Mouse (Mus musculus) naive thymus-derived CD4-positive, alpha-beta T cell, adult 2 months (primary cell): ENCODE measurements around the gene Rpap3.

Source experiments
- DNase-seq: peaks from one replicate; pipeline ENCODE4 v3.0.0-alpha.2; 2011; ENCODE audit warnings: low read depth

Gene Rpap3

DNA sequence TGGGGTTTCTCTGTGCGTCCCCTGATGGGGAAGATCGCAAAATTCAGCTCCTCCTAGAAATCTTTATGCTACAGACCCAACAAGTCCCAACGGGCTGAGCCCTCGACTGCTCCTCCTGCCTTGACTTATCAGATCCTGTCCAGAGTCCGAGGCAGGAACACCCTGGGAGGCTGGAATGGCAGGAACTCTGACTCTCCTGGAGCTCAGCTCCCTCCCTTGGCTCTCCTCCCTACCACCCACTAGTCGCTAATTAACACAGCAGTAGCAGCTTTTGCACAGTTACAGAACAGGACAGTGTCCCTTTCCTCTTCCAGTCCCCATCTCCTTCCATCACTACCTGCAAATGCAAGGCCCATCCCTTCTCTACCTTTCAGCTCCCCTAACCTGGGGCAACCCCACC lies 24.7 kb upstream of the Rpap3 start:
- no peak for DNase-seq

DNA sequence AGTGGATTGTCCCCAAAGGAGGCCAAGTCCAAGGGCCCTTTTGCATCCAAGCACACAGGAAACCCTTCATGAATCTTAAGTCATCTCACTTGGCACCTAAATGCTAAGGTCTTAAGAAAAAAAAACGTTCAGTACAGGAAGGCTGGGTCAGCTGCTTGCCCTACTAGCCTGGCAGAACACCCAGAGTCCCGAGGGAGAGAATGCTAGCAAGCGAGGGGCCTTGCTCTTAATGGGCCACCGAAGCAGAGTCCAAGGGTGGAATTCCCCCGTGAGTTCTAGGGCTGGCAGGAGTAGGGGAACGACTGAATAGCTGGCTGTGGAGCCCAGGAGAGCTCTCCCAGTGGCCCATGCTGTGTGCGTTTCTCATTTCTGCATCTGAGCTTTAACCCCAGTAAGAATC lies 23.2 kb upstream of the Rpap3 start:
- no peak for DNase-seq

DNA sequence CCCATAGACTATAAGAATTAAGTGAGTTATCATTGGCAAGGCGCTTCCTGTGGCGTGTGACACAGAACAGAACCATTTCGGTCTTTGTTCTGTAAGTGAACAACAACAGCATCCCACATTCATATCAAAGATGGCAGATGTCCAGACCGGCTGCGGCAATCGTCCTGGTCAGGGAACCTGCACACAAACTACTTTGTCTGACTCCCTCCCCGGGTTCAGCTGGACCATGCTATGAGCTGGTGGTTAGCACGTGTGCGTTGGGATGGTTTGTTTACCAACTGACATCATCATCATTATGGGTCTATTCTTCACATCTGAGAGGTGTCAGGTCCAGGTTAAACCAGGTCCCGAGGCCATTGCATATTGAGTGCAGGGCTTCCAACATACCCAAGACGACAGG lies 22.8 kb upstream of the Rpap3 start:
- no peak for DNase-seq

DNA sequence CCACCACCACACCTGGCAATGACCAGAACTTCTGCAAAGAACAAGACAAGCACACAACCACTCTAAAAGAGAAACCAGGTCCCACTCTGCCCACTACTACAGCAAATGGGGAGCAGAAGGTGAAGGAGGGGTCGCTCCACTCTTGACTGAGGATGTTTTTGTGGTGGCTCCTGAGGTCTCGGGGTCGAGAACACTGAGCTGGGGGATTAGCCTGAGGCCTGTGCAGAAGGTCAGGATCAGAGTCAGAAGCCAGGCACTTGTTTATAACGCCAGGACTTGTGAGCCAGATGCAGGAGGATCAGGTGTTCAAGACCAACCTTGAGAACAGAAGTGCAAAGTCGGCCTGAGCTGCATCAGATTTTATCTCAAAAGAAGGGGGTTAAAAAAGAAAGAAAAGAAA lies 21.9 kb upstream of the Rpap3 start:
- DNase-seq = no peak

DNA sequence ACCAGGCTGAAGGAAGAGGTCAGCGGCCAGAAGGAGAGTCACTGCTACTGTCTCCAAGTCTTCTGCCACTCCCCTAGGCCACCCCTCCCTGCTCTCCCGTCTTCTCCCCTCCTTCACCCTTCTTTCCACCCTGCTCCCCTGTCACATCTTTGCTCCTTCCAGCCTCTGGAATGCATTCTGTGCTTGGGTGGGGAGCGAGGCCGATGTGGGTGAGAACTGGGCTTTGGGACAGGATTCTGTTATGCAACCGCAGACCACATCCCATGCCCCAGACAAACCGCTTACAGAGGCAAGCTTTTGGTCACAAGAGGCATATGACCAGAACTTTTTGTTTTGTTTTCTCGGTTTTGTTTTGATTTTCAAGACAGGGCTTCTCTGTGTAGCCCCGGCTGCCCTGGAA lies 21.4 kb upstream of the Rpap3 start:
- no peak for DNase-seq

DNA sequence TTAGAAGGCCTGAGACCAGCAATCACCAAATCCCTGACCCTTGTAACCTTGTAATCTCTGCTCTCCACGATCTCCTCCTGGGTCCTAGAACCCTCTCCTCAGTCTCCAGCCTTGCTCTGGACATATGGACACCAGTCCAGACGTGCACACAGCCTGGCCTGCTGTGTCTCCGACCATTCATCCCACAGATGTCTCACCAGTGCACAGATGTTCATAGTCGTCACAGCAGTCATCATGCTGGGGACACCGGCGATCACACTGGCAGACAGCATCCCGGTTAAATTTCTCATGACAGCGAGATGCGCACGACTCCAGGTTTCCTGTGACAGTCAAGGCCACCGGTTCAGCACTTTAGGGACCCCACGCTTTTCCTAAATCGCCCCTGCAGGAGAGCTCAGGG lies 20.7 kb upstream of the Rpap3 start:
- DNase-seq = no peak

DNA sequence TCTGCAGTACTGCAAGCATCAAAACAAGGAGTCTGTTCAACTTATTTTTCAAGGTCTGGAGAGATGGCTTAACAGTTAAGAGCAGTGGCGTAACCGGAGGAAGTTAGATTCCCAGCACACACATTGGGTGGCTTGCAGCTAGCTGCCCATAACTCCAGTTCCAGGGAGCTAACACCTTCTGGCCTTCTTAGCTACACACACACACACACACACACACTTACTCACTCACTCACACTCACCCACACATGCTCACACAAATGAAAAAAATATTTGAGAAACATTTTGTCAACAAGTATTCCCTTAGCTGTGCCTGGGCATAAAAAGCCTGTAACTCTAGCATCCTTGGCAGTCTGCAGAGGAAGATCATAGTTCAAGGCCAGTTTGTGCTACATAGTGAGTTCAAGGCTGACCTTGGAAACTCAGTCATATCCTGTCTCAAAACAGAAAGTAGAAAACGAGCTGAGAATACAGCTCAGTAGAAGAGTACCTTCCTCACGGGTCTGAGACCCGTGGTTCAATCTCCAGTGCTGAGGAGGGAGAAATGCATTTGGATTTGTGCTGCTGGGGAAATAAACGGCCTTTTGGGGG lies 19.7 kb upstream of the Rpap3 start:
- DNase-seq = peak; percentile 36

DNA sequence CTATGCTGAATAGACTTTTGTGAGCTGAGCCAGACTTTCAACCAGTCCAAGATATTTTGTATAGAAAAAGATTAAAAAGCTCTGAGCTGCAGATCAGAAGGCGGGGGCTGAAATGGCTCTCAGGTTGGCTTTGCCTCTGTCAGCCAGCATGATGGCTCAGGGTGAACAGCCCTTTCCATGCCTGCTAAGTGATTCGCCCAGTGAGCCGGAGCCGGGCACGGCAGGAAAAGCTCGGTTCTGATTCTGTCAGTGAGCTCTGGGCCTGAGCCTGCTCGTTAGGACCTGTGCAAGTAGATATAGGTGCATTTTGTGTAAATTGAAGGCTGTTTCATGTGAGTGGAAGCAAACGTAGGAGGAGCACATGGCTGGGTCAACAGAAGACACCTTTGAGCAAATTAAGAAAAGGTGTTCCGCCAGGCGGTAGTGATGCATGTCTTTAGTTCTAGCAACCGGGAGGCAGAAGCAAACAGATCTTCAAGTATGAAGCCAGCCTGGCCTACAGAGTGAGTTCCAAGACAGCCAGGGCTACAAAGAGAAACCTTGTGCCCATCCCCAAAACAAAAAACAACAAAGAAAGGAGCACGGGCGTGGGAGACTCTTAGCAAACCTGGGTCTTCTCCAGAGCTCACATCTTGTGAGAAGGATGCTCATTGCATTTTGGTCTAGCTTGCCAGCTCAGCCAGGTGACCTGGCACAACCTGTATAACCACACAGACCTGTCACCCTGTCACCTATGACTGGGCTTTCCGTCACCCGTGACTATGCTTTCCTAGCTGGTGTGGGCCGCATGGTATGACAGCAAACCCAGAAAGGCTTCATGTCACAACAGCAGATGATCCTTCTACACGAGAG lies 18.9 kb upstream of the Rpap3 start:
- DNase-seq = no peak

DNA sequence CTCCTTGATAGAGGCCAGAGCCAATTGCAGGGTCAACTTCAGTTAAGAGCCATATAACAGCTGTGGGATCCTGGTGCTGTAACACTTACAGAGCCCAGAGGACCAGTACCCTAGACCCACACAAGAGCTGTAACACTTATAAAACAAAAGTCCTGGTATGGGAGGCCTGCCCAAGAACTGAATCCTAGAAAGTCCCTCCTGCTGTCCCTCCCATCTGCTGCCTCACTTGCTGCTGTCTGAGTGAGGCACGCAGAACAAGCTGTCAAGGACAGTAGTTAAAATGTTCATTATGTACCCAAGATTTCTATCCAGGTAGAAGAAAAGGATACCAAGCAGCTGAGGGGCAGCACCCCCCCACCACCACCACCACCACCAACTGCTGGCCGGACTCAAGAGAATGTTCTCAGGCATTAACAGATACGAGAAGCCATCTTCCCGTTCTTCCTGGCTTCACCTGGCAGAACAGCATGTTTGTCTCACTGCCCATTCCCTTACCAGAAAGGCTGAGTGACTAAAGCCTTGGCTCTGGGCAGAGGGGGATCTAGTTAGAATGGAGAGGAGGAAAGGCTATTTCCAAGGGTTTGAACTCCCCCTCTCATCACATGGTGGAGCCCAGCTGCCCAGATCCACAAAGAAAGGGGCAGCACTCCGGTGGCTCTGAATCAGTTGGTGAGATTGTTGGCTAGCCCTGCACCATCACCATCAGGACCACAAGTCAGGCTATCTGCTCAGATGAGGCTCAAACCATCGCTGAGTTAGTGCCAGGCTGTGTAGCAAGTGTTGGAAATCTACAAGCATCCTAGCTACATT lies 18.1 kb upstream of the Rpap3 start:
- DNase-seq = no peak

DNA sequence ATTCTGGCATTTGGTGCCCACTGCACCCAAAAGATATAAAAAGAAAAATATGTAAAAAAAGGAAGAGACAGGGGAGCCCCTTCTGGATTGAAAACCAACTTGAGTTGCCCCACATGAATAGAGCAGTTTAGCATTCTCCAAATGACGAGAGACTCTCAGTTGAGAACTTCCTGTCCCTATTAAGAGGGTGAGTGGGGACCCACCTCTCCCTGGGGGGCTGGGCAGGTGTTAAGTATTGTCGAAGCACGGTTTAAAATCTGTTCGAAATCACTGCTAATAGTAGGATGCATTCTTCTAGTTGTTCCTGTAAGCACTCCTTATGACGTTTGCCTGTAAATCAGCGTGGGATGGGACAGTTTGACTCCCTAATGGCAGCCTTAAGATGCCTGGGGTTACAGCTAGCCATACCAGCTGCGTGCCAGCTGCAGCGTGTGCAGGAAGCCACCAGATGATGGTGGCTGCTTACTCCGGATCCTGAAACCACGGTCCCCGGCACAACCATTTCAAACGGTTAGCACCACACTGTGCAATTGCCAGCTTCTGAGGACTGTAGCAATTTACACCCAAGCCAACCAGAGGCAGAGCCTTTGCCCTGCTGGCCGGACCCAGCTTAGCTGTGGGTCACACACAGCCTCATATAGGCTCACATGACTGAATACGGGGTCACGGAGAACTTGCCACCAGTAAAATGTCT lies 15.5 kb upstream of the Rpap3 start:
- DNase-seq = peak; percentile 68

DNA sequence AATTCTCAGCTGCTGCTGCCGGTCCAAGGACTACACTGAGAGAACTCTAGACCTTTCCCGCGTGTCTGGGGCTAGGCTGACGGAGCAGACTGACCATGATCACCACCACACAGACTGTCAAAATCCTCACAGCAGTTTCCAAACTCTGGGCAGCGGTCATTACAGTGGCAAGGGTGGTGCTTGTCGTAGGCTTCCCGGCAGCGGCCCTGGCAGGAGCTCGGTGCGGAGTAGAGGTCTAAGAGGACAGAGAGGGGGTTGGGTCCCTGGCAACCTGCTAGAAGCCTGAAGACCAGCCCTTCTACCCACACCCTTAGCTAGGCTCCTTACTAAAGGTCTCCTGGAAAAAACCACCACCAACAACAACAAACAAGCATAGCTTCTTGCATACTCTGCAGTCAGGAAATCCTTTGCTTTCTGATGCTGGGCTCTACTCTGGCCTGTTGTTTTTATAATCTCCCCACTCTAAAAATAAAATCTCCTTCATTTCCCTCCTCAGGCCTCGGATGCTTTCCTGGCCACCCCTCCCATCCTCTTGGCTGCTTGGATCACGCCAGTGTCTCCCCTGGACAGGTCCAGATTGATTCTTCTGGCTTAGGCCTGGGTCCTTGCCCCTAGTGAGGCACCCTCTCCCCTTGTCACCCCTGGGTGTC lies 14.5 kb upstream of the Rpap3 start:
- no peak for DNase-seq

DNA sequence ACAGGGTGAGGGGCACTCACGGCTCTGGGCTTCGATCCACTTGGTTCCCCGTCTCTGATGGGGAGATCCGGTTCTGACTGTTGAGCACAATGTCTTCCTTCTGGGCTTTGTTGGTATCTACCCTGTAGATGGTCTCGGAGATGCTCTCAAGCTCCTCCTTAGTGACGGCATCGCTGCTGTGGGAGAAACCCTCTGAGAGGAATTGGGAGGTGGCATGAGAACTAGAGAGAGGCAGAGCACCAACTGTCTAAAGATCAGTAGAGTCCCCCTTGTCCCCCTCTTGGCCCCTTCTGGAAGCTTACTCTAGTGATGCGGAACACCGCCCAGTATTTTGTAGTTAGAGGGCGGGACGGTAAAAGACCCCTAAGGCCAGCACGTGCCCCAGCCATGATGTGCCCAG lies 13.9 kb upstream of the Rpap3 start:
- no peak for DNase-seq

DNA sequence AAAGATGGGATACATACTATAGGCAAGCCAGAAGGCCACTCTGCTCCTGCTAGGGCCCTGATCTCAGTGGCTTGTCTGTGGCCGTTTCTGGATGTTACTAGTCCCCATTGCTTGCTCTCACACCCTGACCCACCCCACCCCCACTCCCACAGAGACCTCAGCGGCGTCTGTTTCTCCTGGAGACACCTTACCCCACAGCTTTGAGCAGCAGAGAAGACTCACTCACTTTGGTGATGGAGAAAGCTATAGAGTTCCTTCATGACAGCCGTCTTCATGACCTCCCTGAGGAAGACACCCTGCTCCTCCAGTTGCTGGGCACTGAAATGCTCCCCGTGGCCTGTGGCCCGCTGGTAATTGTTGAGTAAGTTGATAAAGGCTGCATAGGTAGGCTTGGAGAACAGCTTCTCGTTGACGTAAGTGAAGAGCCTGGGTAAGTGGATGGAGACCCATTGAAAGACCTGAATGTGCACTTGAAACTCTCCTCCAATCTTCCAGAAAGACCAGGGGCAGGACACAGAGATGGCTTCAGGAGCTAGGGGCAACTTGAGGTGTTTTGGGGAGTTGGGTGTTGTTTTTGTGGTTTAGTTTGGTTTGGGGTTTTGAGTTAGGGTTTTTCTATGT lies 13.0 kb upstream of the Rpap3 start:
- no peak for DNase-seq

DNA sequence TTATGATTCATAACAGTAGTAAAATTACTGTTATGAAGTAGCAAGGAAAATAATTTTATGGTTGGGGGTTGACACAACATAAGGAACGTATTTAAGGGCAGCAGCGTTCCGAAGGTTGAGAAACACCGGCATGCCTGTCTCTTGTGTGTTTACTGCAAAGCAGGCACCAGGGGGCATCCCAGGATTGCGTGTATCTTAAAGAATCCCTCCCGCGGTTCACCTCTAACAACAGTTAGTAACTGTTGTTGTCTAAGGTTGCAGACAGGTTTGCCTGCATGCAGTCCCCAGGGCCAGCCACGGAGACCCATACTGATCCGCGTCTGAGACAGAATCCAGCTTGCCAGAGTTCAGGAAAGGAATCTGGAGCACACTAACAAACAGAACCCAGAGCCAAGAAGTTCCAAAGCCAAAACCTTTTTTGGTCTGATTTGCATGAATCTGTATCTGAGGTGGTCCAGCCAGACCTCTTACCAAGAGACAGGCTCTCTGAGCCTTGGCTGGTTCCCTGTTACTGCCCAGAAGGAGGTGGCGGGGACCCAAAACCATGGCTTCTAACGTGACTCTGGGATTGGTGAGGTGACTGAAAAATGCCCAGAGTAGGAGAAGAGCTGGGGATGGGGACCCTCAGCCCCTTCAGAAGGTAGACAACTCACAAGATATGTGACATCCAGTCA lies 12.4 kb upstream of the Rpap3 start:
- DNase-seq = peak; percentile 88

DNA sequence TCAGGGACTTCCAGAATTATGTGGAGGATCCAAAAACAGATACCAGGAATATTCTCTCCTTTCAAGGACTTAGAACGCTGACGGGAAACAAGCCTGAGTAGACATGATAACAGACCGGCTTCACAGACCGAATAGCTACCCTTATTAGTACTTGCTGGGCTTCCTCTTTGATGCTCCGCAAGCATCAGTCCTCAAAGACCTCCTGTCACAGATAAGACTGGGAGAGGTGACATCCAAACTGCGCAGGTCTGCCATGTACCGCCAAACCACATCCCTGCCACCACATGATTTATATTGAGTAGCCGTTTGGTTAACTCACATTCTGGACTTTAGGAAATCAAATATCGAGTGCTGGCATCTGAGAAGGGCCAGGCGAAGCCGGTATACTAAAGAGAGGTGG lies 11.2 kb upstream of the Rpap3 start:
- no peak for DNase-seq

DNA sequence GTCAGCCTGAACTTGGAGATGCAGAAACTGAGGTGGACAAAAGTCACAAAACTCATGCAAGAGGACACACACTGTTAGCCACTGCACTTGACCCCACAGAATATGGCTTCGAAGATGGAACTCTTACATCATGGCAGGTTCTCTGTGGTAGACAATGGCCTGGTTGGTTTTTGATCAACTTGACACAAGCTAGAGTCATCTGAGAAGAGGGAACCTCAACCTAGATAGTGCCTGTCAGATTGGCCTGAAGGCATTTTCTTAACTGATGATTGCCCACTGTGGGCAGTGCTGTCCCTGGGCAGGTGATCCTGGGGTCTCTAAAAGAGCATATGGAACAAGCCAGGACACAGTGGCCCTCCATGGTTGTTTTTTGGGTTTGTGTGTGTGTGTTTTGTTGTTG lies 10.1 kb upstream of the Rpap3 start:
- DNase-seq = no peak

DNA sequence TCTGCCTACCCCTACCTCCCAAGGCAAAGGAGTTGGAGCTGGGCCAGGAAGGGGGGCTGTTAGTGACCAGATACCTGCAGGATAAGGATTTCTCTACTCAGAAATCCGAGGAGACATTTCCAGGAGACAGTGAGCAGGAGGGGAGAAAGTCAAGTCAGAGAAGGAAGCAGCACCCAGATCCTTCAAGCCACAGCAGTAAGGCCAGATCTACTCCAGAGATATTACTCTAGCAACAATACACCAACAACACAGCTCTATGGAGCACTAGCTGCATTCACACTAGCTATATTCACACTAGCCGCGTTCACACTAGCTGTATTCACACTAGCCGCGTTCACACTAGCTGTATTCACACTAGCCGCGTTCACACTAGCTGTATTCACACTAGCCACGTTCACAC lies 9.5 kb upstream of the Rpap3 start:
- DNase-seq = no peak

DNA sequence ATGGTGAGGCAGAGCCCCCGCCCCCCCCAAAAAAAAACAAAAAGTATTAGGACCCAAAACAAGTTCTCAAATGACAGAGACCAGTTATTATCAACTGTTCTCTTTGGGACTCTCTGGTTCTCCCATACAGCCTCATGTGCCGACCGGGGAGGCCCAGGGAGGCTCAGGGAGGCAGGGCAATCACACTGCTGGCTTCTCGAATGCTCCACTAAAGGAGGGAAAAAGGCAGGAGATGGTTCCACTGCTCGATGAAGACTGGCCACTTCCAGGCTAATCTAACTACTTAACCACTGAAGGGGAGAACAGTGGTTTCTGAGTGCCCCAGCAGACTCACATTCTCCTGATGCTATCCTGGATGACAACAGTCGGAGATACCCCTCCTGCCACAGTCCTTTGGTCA lies 6.9 kb upstream of the Rpap3 start:
- no peak for DNase-seq

DNA sequence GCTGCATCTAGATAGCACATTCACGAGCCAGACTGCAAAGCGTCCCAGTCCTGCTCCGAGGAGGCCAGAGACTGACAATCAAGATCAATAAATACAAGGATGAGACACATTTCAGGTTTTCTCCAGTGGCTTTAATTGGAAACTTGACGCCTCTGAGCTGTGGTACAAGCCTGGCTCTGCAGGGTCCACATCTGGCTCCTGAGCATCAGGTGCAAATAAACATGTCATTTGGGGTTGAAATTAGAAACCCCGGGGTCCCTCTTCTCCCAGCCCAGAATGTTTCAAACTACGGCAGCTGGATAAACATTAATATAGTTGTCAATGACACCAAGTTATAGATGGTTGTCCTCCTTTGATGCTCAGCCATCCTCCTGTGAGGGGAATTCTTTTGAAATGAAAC lies 5.3 kb upstream of the Rpap3 start:
- no peak for DNase-seq

DNA sequence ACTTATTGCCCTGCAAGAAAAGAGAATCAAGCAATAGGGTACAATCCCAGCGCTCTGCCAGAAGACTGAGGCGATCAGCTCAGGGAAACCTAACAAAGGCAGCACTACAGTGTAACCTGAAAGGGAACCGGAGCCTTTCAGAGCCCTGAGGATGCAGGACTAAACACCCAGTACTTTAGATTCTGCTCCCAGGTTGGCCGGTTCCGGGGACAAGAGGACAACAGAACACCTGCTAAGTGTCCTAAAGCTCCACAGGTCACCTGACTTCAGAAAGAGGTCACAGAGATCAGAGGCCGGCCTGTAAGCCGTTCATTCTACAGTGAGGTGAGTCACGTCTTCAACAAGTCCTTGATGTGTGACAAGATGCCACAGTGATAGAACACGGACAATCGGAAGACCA lies 9.0 kb downstream of the Rpap3 start:
- no peak for DNase-seq

DNA sequence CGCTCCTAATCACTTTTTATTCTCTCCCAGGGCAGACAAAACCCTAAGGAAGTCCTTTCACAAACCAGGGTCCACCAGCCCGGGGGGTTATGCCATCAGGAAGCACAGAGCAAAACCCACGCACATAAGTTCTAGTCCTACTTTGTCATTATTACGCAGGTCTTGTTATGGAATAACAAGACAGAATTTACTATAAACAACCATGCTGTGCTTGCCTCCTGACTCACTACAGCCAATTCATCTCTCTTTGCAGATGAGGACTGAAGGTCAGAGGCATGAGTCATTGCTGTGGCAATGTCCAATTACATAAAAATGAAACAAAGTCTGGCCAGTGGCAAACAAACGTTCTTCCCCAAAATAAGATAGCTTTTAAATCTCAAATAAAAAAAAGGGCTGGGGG lies 12.2 kb downstream of the Rpap3 start:
- DNase-seq = no peak
